Mouse (Mus musculus) neutrophil, adult 5-6 weeks (primary cell): ENCODE results near the gene Gm20696. TPM values are rescaled to one million over a fixed set of nuclear protein-coding genes. Genes with fewer than 3 reads are reported as not detected.

Source experiments
- ATAC-seq: fragments of 151-379, 151-347 bp; 2 replicates; pipeline ENCODE4 v1.8.0; 2017; ENCODE audit warnings: mild to moderate bottlenecking, moderate TSS enrichment; ENCODE audit not compliant: insufficient number of reproducible peaks, poor library complexity, low FRiP score, severe bottlenecking; ENCODE audit errors: extremely low read depth
- total RNA-seq: library from RNA; stranded (forward); fragments of 200-1000 nt; gene quantifications from 2 replicates; pipeline ENCODE4 v1.2.3, GENCODE M21; 2017

Gene Gm20696
- total RNA-seq, 1 experiment from 2014 or later, result 58.2 TPM

DNA sequence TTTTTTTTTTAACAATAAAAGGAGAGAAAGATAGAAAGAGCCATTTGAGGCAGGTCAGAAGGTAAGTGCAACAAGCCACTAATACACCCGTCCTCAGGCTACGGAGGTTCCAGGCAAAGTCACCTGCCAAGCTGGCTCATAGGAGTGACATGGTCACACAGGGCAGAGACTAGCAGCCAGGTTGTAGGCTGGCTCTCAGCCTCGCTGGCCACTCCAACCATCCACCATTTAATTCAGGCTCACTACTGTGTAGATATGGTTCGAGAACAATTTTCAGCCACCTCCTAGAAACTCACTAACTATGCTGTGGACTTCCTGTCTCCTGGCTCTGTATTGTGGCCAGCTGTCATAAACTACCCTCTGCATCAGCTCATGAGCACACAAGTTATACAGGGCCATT lies 306.0 kb downstream of the Gm20696 start:
- no peak for ATAC-seq

DNA sequence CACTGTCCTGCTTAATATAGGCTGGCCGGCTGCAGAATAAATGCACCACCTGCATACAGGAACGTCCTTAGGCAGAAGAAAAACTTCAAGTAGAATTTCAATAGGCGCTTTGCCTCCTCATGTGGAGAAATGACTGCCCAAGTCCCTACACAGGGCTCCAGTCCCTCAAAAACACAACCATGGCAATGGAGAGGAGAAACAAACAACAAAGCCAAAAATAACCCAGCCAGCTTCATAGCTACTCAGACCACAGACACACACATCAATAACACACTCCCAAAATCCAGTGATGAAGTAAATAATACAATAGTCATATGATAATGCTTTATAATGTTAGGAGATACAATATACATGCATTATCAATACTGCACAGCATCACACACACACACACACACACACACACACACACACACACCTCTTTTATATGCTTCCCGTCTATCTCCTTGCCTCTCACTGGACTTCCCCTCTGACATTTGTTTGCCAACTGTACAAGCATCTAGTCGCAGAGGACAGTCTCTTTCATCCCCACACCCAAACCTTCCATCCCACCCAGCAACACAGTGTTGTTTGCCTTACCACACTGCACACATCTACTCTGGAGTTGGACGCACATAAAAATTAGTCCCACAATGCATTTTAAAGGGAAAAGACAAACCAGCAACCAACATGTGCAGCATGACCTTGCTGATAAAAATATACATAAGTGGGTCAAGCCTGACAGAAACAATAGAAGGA lies 306.7 kb downstream of the Gm20696 start:
- no peak for ATAC-seq

- ATAC-seq, result no peak
Measured at GRCm38 (mm10) chr6:99359036-99359698, 307.4 kb downstream of the Gm20696 start.

GRCm38 (mm10) chr6:99357931-99358330 lies 308.7 kb downstream of the Gm20696 start:
- peak; percentile 61; the same call in 1 of the 2 replicates for ATAC-seq

GRCm38 (mm10) chr6:99354338-99354737 lies 312.3 kb downstream of the Gm20696 start:
- ATAC-seq, result no peak

DNA sequence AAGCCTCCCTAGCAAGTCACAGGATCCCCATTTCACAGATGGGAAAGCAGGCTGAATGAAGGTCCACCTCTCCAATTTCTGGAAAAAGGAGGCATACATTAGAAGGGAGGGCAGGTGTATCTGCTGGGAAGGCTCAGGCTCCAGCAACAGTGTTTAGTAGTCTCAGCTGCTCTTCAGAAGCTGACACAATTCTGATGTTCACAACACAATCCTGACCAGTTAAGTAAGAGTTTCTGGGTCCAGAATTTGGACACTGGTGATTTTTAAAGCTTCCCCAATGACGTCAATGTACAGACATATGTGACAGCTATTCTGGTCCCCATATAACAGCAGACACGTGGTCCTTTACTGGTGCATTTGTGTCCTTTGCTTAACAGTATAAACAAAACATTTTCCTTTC lies 313.2 kb downstream of the Gm20696 start:
- ATAC-seq, result no peak

DNA sequence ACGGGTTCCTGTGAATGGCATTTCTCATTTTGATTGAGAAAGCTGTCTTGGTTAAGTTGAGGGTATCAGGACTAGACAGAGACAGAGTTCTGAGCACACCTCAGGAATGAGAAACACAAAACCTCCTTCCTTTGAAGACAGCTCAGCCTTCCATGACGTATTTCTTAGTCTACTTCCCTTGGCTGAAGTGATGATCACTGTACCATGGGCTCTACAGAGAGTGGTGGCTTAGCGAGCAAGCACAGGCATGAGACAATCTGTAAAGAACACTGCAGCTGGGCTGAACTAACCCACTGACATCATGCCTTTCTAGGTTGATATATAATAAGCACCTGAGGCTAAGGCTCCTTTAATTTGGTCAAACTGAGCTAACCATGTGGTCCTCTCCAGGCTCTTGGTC lies 316.0 kb downstream of the Gm20696 start:
- ATAC-seq, result peak; percentile 77; the same call in 1 of the 2 replicates

DNA sequence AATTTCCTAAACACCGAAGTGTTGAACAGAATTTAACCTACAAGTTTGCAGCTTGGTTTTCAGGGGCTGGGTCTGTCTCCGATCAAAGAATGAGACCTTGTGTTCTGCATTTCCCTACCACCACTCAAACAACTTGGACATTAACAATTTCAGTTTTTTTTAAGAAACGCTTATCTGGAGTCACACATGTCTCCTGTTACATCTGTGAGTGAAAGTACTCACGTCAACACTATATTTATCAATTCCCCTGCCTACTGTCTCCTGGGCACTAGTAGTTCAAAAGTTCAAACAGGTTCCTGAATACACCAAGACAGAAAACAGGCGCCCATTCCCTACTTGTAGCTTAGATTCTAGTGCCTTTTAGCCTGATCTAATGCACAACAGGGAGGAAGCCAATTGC lies 316.4 kb downstream of the Gm20696 start:
- ATAC-seq, result no peak

- ATAC-seq, result no peak
Measured at GRCm38 (mm10) chr6:99347836-99348235, 318.8 kb downstream of the Gm20696 start.

DNA sequence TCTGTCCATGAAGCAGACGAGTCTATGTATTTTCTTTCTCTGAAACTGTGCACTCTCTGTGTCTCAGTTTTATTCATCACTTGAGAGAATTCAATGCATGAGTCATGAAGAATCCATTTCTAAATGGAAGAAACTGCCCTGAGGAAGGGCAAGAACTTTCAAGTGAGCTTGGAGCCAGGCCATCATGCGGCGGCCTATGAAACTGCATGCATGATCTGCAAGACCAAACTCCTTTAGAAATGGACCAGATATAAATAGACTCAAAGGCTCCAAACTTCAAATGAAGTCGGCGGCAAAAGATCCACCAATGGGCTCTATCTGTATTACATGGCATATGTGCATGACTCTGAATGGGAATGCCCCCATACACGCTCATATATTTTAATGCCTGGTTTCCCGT lies 321.6 kb downstream of the Gm20696 start:
- no peak for ATAC-seq

- peak; percentile 37; the same call in 1 of the 2 replicates for ATAC-seq
Measured at GRCm38 (mm10) chr6:99344357-99344756, 322.2 kb downstream of the Gm20696 start.

DNA sequence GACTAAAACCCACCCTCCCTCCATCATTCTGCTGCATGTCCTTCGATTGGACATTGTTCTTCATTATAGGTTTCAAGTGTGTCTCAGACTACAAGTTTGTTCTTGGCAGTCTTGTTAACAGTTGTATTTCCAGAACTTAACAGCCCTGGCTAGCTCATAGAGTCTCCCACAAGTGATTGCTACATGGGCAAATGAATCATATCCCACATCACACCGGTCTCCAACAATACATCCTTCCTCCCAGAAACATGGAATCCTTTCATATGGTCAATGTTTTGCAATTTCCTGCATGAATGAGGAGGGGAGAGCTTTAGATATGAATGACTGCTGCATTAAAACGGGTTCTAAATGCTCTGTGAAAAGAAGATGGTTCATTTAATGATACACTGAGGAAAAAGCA lies 322.8 kb downstream of the Gm20696 start:
- ATAC-seq, result no peak

DNA sequence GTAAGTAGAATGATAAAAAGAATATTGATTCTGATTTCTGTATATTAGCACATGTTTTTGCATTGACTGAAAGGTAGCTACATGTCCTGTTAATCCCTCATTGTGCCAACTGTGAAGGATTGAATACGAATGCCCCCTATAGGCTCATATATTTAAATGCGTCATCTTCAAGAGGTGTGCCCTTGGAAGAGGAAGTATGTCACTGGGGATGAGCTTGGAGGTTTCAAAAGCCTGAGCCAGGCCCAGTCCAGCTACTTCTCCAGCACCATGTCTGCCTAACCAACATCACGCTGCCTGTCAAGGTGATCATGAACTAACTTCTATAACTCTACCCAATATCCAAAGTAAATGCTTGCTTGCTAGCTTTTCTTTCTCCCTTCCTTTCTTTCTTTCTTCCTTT lies 324.2 kb downstream of the Gm20696 start:
- ATAC-seq, result peak; percentile 54; the same call in 1 of the 2 replicates

GRCm38 (mm10) chr6:99340902-99341301 lies 325.7 kb downstream of the Gm20696 start:
- no peak for ATAC-seq

GRCm38 (mm10) chr6:99339986-99340721 lies 326.4 kb downstream of the Gm20696 start:
- ATAC-seq, result peak; percentile 36; the same call in 1 of the 2 replicates

GRCm38 (mm10) chr6:99339343-99339620 lies 327.3 kb downstream of the Gm20696 start:
- no peak for ATAC-seq

DNA sequence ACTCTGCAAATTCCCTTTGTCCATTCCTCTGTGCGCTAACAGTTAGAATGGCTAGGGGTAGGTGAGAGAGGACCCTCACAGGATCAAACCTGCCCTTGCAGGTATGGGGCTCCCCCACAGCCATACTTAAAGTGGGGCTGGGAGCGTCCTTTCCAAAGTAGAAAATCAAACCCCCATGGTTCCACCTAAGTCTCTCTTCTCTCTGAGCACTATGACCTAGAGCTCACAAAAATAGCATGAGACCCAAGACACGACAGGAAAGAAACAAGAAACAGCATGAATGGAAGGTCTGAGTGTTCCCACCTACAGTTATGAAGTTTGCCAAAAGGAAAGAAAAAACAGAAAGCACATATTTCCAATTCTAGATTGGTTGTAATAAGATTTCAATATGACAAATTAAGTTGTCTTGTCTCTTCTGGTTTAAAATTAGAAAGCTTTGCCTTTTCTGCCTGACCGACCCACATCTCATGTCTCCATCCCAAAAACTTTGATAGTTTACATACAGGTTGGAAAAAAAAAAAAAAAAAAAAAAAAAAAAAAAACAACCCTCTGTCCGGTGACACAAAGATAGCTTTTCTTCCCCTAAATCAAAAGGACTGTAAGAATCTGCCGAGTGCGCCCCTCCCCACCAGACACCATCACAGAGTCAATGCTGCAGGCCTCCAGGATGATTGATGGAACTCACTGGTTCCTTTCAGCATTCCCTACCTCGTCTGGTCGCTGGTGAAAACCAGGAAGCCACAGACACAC lies 327.8 kb downstream of the Gm20696 start:
- ATAC-seq, result no peak

DNA sequence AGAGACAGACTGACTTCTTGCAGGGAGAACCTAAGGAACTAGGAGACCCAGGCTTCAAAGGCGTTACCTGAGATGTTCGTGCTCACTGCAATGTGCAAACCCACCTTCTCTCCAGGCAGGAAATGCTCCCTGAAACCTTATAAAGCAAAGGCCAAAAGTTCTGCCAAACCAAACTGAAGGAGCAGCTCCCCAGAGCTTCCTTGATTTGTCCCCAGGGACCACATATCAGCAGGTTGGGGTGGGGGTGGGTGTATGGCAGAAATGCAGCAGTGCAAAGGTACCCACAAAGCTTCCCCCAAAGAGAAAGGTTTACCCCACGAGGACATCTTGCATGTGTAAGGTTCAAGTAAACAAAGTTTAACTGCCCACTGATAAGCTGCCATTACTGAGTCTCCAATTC lies 328.4 kb downstream of the Gm20696 start:
- ATAC-seq, result no peak

DNA sequence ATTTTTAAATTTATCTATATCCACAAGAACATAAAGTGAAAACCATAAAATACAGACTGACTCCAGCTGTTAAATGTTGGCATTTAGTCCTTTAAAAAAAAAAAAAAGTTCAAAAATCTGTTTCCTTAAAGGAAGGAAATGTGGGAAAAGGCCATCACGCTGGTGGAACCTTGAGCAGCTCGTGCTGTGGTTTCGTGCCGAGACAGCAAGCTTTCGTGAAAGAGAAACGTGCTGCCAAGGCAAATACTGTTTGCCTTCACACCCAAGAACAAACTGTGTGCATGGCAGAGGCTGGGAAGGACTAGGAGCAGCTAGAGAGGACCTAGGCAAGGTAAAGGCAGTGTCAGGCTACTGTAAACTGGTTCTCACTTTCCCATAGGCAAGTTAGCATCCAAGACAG lies 329.0 kb downstream of the Gm20696 start:
- no peak for ATAC-seq
